29 mouse cellular contexts compared by ENCODE assay signal in the genomic region with DNA sequence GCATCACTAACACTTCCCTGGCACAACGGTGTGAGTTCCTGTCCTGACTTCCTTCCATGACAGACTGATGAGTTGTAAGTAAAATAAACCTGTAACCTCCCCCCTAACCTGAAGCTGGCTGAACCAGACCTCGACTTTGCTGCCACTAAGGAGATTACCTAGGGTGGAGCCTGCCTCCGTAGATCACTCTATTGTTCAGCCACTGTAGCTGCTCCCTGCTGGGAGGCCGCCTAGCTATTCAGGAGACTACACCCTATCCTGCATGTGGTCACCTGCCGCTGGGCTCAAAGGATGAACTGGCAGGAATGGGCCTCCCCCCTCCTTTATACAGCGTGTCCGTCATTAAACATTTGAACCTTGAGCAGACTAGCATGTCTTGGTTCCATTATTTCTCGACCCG. TPM values are rescaled to one million over a fixed set of nuclear protein-coding genes. Genes with fewer than 3 reads are reported as not detected.
DNase-seq lines count a peak whose midpoint lies in the region; ATAC-seq and TF ChIP-seq lines count a peak whose summit lies in the region.
"Had no signal": no experiment of that assay in that cellular context is flagged by ENCODE, and none has a peak within 500 bp of the region (broad histone marks: within the 10 kb centered on the region; RNA-seq: fewer than 3 reads in every experiment).

No protein-coding gene starts in this region.

- H3K27ac ChIP-seq in heart, embryonic 10.5 days: no peak overlapping the region
- H3K27ac ChIP-seq in limb, embryonic 11.5 days (replicated peaks; ENCODE audit: low read depth, low read length): no peak overlapping the region
- no peak overlapping the region for H3K27ac ChIP-seq in limb, embryonic 10.5 days
- H3K27ac ChIP-seq in embryonic facial prominence, embryonic 10.5 days (replicated peaks): no peak overlapping the region
- H3K27ac ChIP-seq: embryonic facial prominence, embryonic 15.5 days; hindbrain, embryonic 15.5 days; limb, embryonic 12.5 days; liver, embryonic 15.5 days; midbrain, embryonic 15.5 days; neural tube, embryonic 15.5 days; stomach, embryonic 15.5 days had no signal

- peak; percentile 61 for DNase-seq in heart, embryonic 10.5 days (ENCODE audit: low spot score)
- no peak for DNase-seq in heart, postnatal 36 days
- no peak for DNase-seq in limb, embryonic 11.5 days (ENCODE audit: low spot score)
- DNase-seq in limb, embryonic 10.5 days (ENCODE audit: low spot score): no peak
- peak; percentile 11 for DNase-seq in embryonic facial prominence, embryonic 10.5 days (ENCODE audit: low spot score)
- no peak for DNase-seq in adrenal gland, postnatal 4 days (ENCODE audit: low spot score in 2 of 2)
- DNase-seq: adrenal gland, postnatal 10 days; cerebellum, adult 11 months; cerebellum, postnatal 14 days; embryo, embryonic 11 days; gastrocnemius, postnatal 25 days; heart, postnatal 4 days; thymus, postnatal 14 days had no signal

- ATAC-seq in limb, embryonic 11.5 days (ENCODE audit: insufficient number of reproducible peaks, low FRiP score, low TSS enrichment, low read depth): no peak
- ATAC-seq: CD4-positive, CD25-positive, alpha-beta regulatory T cell, adult 4 months; forebrain, embryonic 16.5 days; lung, postnatal 0 days; midbrain, embryonic 15.5 days had no signal

- H3K4me3 ChIP-seq in heart, embryonic 10.5 days: no peak overlapping the region
- no peak overlapping the region for H3K4me3 ChIP-seq in limb, embryonic 11.5 days (ENCODE audit: low read depth, low read length)
- no peak overlapping the region for H3K4me3 ChIP-seq in limb, embryonic 10.5 days
- H3K4me3 ChIP-seq in E14TG2a.4 (replicated peaks; ENCODE audit: low read length): peak overlapping the region; percentile 82
- no peak overlapping the region for H3K4me3 ChIP-seq in embryonic facial prominence, embryonic 10.5 days
- H3K4me3 ChIP-seq: embryonic facial prominence, embryonic 15.5 days; hindbrain, embryonic 15.5 days; limb, embryonic 12.5 days; liver, embryonic 15.5 days; midbrain, embryonic 15.5 days; neural tube, embryonic 15.5 days; stomach, embryonic 15.5 days had no signal

- no peaks in the 10 kb centered on the region for H3K36me3 ChIP-seq in heart, embryonic 10.5 days
- H3K36me3 ChIP-seq in limb, embryonic 11.5 days (ENCODE audit: control insufficient read depth, insufficient read depth, low read length): no peaks in the 10 kb centered on the region
- H3K36me3 ChIP-seq in limb, embryonic 10.5 days: no peaks in the 10 kb centered on the region
- H3K36me3 ChIP-seq in E14TG2a.4 (ENCODE audit: insufficient read depth, low read length): peaks cover 19% of the 10 kb centered on the region
- H3K36me3 ChIP-seq in embryonic facial prominence, embryonic 10.5 days (replicated peaks): no peaks in the 10 kb centered on the region
- H3K36me3 ChIP-seq: embryonic facial prominence, embryonic 15.5 days; hindbrain, embryonic 15.5 days; limb, embryonic 12.5 days; liver, embryonic 15.5 days; midbrain, embryonic 15.5 days; neural tube, embryonic 15.5 days; stomach, embryonic 15.5 days had no signal

- WGBS in heart, embryonic 10.5 days: 13% methylated on average over 9 of the region's 9 CpGs
- WGBS in limb, embryonic 11.5 days: 27% methylated on average over 9 of the region's 9 CpGs
- 23% methylated on average over 9 of the region's 9 CpGs for WGBS in limb, embryonic 10.5 days
- WGBS in embryonic facial prominence, embryonic 10.5 days: 13% methylated on average over 9 of the region's 9 CpGs

- intact Hi-C loops in heart, postnatal 36 days (cut with DNase I): loop anchor here (5.0 kb wide), 1 partner anchor 53 kb away; no protein-coding TSS in a partner anchor

- TF ChIP-seq CTCF in E14TG2a.4 (conservative IDR thresholded peaks at IDR 0.05; ENCODE audit: low read length): no peak

- H3K4me1 ChIP-seq in heart, embryonic 10.5 days: no peaks in the 10 kb centered on the region
- no peaks in the 10 kb centered on the region for H3K4me1 ChIP-seq in limb, embryonic 11.5 days (ENCODE audit: control insufficient read depth, insufficient read depth, low read length)
- H3K4me1 ChIP-seq in limb, embryonic 10.5 days: no peaks in the 10 kb centered on the region
- H3K4me1 ChIP-seq in E14TG2a.4 (replicated peaks; ENCODE audit: low read depth, low read length): peaks cover 16% of the 10 kb centered on the region
- no peaks in the 10 kb centered on the region for H3K4me1 ChIP-seq in embryonic facial prominence, embryonic 10.5 days
- H3K4me1 ChIP-seq: embryonic facial prominence, embryonic 15.5 days; hindbrain, embryonic 15.5 days; limb, embryonic 12.5 days; liver, embryonic 15.5 days; midbrain, embryonic 15.5 days; neural tube, embryonic 15.5 days; stomach, embryonic 15.5 days had no signal

- no peaks in the 10 kb centered on the region for H3K9me3 ChIP-seq in heart, embryonic 10.5 days
- H3K9me3 ChIP-seq in limb, embryonic 11.5 days (ENCODE audit: control insufficient read depth, low read length): no peaks in the 10 kb centered on the region
- no peaks in the 10 kb centered on the region for H3K9me3 ChIP-seq in limb, embryonic 10.5 days (replicated peaks)
- peaks cover 44% of the 10 kb centered on the region for H3K9me3 ChIP-seq in E14TG2a.4 (ENCODE audit: low read length)
- peaks cover 9% of the 10 kb centered on the region for H3K9me3 ChIP-seq in embryonic facial prominence, embryonic 10.5 days
- H3K9me3 ChIP-seq: embryonic facial prominence, embryonic 15.5 days; hindbrain, embryonic 15.5 days; liver, embryonic 15.5 days; midbrain, embryonic 15.5 days; neural tube, embryonic 15.5 days; stomach, embryonic 15.5 days had no signal

- H3K27me3 ChIP-seq in heart, embryonic 10.5 days (ENCODE audit: insufficient read depth, poor library complexity, severe bottlenecking): peaks cover 23% of the 10 kb centered on the region
- H3K27me3 ChIP-seq in limb, embryonic 11.5 days (ENCODE audit: control insufficient read depth, insufficient read depth, low read length): no peaks in the 10 kb centered on the region
- peaks cover 22% of the 10 kb centered on the region; the same call in 1 of the 2 replicates for H3K27me3 ChIP-seq in limb, embryonic 10.5 days (ENCODE audit: low read depth, poor library complexity, severe bottlenecking)
- H3K27me3 ChIP-seq in E14TG2a.4 (ENCODE audit: insufficient read depth, low read length): no peaks in the 10 kb centered on the region
- H3K27me3 ChIP-seq in embryonic facial prominence, embryonic 10.5 days (replicated peaks; ENCODE audit: low read depth, poor library complexity, severe bottlenecking): peaks cover 27% of the 10 kb centered on the region
- H3K27me3 ChIP-seq: embryonic facial prominence, embryonic 15.5 days; liver, embryonic 15.5 days; midbrain, embryonic 15.5 days; neural tube, embryonic 15.5 days; stomach, embryonic 15.5 days had no signal

- no peak overlapping the region for H3K9ac ChIP-seq in limb, embryonic 11.5 days (ENCODE audit: low read length)
- H3K9ac ChIP-seq: embryonic facial prominence, embryonic 15.5 days; hindbrain, embryonic 15.5 days; limb, embryonic 12.5 days; liver, embryonic 15.5 days; midbrain, embryonic 15.5 days; neural tube, embryonic 15.5 days; stomach, embryonic 15.5 days had no signal

- H3K4me2 ChIP-seq in limb, embryonic 11.5 days (ENCODE audit: low read depth, severe bottlenecking): peak overlapping the region; percentile 14; the same call in 1 of the 2 replicates
- H3K4me2 ChIP-seq: embryonic facial prominence, embryonic 15.5 days; hindbrain, embryonic 15.5 days; limb, embryonic 12.5 days; liver, embryonic 15.5 days; midbrain, embryonic 15.5 days; neural tube, embryonic 15.5 days; stomach, embryonic 15.5 days had no signal

RNA-seq across cellular contexts. Expression of a gene that starts 10.9 kb away (rescaled TPM):
- not detected in 2 replicates for polyA plus RNA-seq in heart, embryonic 10.5 days (2016; fragmentation: Nextera tagmentation; extraction: Ambion mirVana)
- not detected for total RNA-seq in heart, postnatal 36 days (2021)
- not detected in 2 replicates for polyA plus RNA-seq in limb, embryonic 11.5 days (2014; fragmentation: Nextera tagmentation; extraction: Ambion mirVana)
- polyA plus RNA-seq in limb, embryonic 10.5 days (2016; fragmentation: Nextera tagmentation; extraction: Ambion mirVana): not detected in 2 replicates
- not detected in 2 replicates for polyA plus RNA-seq in embryonic facial prominence, embryonic 10.5 days (2016; fragmentation: Nextera tagmentation; extraction: Ambion mirVana)
- not detected for total RNA-seq in adrenal gland, postnatal 4 days (2021)
- total RNA-seq: adrenal gland, postnatal 10 days; gastrocnemius, postnatal 25 days; heart, adult 8-10 months; heart, postnatal 4 days; layer of hippocampus, postnatal 10 days; left cerebral cortex, adult 8-10 months had no signal
- polyA plus RNA-seq: brain, embryonic 14.5 days; CD4-positive, CD25-positive, alpha-beta regulatory T cell, adult 4 months; embryonic facial prominence, embryonic 15.5 days; forebrain, embryonic 16.5 days; hindbrain, embryonic 15.5 days; large intestine, adult 2 months; limb, embryonic 12.5 days; liver, embryonic 15.5 days; lung, postnatal 0 days; midbrain, embryonic 15.5 days; neural tube, embryonic 15.5 days had no signal

RNA-seq across cellular contexts. Expression of a gene that starts 34.2 kb away (rescaled TPM):
- polyA plus RNA-seq in heart, embryonic 10.5 days (2016; fragmentation: Nextera tagmentation; extraction: Ambion mirVana): 3.0 and 3.6 TPM in 2 replicates
- 10 to 100 TPM; 46.3 to 62.3 TPM for total RNA-seq in heart, postnatal 36 days (2021)
- polyA plus RNA-seq in limb, embryonic 11.5 days (2014; fragmentation: Nextera tagmentation; extraction: Ambion mirVana): 1.9 and 3.0 TPM in 2 replicates
- polyA plus RNA-seq in limb, embryonic 10.5 days (2016; fragmentation: Nextera tagmentation; extraction: Ambion mirVana): 2.2 and 2.7 TPM in 2 replicates
- 3.3 and 4.6 TPM in 2 replicates for polyA plus RNA-seq in embryonic facial prominence, embryonic 10.5 days (2016; fragmentation: Nextera tagmentation; extraction: Ambion mirVana)
- total RNA-seq in adrenal gland, postnatal 4 days (2021): 10 to 100 TPM; 32.4 to 34.0 TPM

RNA-seq across cellular contexts. Expression of a gene that starts 42.2 kb away (rescaled TPM):
- 36.0 and 36.1 TPM in 2 replicates for polyA plus RNA-seq in heart, embryonic 10.5 days (2016; fragmentation: Nextera tagmentation; extraction: Ambion mirVana)
- total RNA-seq in heart, postnatal 36 days (2021): 10 to 100 TPM; 40.5 to 53.9 TPM
- 44.5 and 55.0 TPM in 2 replicates for polyA plus RNA-seq in limb, embryonic 11.5 days (2014; fragmentation: Nextera tagmentation; extraction: Ambion mirVana)
- polyA plus RNA-seq in limb, embryonic 10.5 days (2016; fragmentation: Nextera tagmentation; extraction: Ambion mirVana): 42.5 and 43.0 TPM in 2 replicates
- 36.8 and 42.2 TPM in 2 replicates for polyA plus RNA-seq in embryonic facial prominence, embryonic 10.5 days (2016; fragmentation: Nextera tagmentation; extraction: Ambion mirVana)
- total RNA-seq in adrenal gland, postnatal 4 days (2021): 10 to 100 TPM; 86.2 to 89.7 TPM

Comparison
In these comparisons a context has a peak if more than half of its experiments do, and no peak if none do; other contexts are left out.
1. DNase-seq: peak in heart, embryonic 10.5 days (single experiment) and embryonic facial prominence, embryonic 10.5 days (single experiment); none in heart, postnatal 36 days (0 of 2), limb, embryonic 11.5 days (single experiment), limb, embryonic 10.5 days (single experiment) and adrenal gland, postnatal 4 days (0 of 2).